Mouse (Mus musculus) left cerebral cortex, postnatal 25 days (tissue): ENCODE data around the gene Cebpa. TPM values are rescaled to one million over a fixed set of nuclear protein-coding genes. Genes with fewer than 3 reads are reported as not detected.

Experiments
- DNase-seq, 2 experiments: peaks; one replicate each; pipeline ENCODE4 v3.0.0; 2022; ENCODE audit warnings: low spot score in 2 of 2, mixed read lengths in 1 of 2
- intact Hi-C: fragments of 180-260 bp; cut with DNase I; formaldehyde crosslinking; loops from one replicate; pipeline ENCODE4 v1.15.1; 2025
- total RNA-seq, 2 experiments: library from RNA; stranded (reverse); gene quantifications; 2 replicates each; pipeline ENCODE4 v1.2.3; 2021

Cebpa gene
- total RNA-seq = 10 to 100 TPM in 1 of 2 experiments, 1 to 10 TPM in 1; 8.7 to 10.1 TPM

DNA sequence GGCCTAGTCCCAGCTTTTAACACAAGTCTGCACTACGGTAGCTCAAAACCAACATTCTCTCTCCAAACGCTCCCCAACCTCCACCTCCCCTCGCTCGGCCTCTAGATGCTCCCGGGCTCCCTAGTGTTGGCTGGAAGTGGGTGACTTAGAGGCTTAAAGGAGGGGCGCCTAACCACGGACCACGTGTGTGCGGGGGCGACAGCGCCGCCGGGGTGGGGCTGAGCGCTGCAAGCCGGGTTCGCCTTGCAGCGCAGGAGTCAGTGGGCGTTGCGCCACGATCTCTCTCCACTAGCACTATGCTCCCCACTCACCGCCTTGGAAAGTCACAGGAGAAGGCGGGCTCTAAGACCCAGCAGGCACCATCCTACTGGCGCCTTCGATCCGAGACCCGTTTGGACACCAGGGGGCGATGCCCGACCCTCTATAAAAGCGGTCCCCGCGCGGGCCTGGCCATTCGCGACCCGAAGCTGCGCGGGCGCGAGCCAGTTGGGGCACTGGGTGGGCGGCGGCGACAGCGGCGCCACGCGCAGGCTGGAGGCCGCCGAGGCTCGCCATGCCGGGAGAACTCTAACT, at the start of gene Cebpa:
Gene Cebpa, plus strand, starts transcription at position 453 of the 573 bp plus-strand sequence.
- intact Hi-C loops = loop anchor here (1.0 to 2.0 kb wide), 3 partner anchors 50 to 93 kb away; no protein-coding TSS in a partner anchor
- peak; percentile 91 to 92 for DNase-seq

DNA sequence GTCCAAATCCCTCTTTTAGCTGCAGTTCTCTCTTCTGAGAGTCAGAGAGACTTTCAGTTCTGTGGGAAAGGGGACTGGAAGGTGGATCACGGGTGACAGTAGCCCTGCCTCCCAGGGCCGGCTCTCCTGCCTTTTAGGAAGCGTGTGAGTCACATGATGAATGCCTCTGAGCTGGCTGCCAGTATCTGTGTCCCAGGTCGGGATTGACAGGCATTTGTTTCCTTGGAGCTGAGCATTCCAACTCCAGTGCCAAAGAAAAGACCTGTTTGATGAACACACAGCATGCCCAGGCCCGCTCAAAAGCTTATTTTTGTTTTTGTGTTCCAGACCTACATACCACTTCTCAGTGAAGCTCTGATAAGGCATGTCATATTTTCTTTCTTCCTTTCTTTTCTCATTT, 42.4 kb upstream of the Cebpa start:
- no peak for DNase-seq

GRCm38 (mm10) chr7:35080843-35081338, 38.2 kb upstream of the Cebpa start:
- intact Hi-C loops = no loop called here
- no peak for DNase-seq

More for the DNA sequence above, 42.4 kb upstream of the Cebpa start:
- intact Hi-C loops = no loop called here

GRCm38 (mm10) chr7:35081406-35082104, 37.5 kb upstream of the Cebpa start:
- intact Hi-C loops = no loop called here
- no peak for DNase-seq

DNA sequence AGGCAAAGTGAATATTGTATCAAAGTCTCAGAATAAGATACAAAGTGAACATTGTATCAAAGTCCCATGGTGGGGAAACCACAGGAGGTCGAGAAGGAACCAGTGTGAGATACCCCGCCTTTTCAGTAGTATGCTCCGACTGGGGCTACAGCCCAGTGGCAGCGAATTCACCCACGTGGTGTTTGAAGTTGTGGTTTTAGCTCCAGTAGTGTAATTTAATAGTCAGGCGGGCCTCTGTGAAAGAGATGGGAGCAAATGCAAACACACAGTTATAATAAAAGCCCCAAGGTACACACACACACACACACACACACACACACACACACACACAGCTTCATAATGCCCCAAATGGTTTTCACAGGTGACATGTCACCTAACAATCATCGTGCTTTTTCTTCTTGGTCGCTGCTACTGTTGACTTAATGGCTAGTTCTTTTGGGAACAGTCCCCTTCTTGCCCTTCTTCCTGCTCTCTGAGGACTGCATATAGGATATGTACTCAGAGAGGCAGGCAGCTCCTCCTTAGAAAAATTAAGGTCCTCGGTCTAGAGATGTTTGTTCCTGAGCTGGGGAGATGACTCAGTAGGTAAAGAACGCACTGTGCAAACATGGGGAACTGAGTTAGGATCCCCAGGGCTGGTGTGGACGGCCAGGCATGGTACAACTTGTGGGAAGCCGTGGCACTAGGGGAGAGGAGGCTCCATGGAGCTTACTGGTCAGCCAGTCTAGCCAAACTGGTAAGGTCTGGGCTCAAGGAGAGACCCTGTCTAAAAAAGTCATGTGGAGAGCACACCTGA, 34.3 kb upstream of the Cebpa start:
- intact Hi-C loops = no loop called here
- no peak for DNase-seq

DNA sequence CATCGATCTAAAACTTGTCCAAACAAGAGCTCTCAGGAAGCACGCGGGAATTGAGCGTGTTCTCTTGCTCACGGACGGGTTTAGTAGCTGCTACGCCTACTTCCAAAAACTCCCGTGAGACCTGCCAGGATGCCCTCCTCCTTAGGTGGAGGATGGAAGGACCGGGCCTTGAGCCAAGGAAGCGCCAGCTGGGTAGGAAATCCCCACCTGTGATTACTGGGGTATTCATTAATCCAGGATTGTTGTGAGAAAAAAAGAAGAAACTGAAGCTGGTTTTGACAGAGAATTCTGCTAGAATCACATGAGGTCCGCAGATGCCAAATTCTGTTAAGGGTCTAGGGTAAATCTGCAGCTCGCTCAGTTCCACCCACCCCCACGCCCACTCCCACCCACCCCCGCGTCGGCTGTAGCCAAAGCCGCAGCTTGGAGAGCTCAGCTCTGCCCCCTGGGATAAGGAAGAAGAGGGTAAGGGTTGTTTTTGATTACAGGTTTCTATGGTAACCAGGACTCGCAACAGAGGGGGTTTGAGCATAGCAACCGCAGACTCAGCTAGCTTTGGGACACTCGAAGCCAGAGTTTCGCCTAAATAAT, 32.7 kb upstream of the Cebpa start:
- intact Hi-C loops = no loop called here
- DNase-seq = peak; percentile 34 to 50

- intact Hi-C loops = no loop called here
- DNase-seq = no peak
Observed at GRCm38 (mm10) chr7:35090550-35090949, 28.5 kb upstream of the Cebpa start.

DNA sequence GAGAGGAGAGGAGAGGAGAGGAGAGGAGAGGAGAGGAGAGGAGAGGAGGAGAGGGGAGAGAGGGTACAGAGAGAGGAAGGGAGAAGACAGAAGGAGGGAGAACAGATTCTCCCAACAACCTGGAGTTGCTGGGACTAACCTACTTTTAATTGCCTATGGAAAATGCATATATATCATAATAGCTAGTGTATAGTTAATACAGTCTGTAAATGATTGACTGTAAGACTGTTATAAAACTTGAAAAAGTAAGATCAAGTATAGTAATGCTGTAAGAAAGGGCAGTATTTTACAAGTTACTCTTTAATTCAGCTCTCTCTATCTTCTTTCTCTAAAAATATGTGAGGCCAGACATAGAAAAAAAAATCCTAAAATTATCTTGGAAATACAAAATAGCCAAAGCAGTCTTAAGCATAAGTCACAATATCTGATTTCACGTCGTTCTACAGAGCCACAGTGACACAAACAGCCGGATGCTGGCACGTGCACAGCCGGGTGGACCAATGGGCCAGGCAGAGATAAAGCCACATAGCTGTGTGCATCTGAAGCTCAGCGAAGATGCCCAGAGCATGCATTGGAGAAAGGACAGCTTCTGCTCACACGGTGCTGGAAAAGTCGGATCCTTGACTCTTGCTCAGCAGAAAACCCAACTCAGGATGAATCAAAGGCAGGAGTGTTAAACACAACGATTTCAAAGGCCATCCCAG, 24.0 kb upstream of the Cebpa start:
- intact Hi-C loops = no loop called here
- DNase-seq = no peak

DNA sequence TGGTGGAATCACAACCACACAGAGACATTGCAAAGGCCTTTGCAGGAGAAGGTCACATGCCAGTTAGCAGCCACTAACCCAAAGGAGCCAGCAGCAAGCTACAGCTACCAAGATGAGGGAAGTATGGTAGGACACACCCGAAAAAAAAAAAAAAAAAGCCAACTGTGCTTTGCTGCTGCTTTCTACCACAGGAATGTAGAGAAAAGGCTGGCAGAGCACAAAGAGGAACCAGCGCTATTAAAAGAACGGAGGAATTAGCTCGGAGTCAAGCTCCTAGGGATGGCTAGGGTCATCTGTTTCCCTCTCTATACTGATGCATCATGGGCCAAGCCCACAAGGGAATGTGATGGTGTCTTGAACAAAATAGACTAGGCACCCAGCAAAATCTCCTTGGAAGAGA, 20.3 kb upstream of the Cebpa start:
- intact Hi-C loops = no loop called here
- peak in 1 of 2 experiments; percentile 27 for DNase-seq

DNA sequence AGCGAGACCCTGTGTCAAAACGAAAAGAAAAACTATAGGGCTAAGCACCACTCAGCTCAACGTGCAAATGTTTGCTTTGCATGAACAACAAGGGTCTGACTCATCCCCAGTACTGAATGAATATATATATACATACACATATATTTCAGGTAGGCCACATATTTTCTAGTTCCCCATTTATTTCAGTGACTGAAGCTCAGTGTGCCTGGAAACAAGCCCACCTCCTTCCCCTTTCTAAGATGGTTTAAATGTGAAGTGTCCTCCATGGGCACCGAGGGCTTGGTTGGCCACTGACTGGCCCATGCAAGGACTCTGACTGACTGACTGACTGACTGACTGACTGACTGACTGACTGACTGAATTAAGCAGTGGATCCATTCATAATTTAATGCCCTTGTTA, 19.6 kb upstream of the Cebpa start:
- DNase-seq = no peak
- intact Hi-C loops = no loop called here

GRCm38 (mm10) chr7:35106614-35107013, 12.5 kb upstream of the Cebpa start:
- DNase-seq = no peak
- intact Hi-C loops = no loop called here

GRCm38 (mm10) chr7:35107630-35108029, 11.5 kb upstream of the Cebpa start:
- DNase-seq = no peak
- intact Hi-C loops = no loop called here

DNA sequence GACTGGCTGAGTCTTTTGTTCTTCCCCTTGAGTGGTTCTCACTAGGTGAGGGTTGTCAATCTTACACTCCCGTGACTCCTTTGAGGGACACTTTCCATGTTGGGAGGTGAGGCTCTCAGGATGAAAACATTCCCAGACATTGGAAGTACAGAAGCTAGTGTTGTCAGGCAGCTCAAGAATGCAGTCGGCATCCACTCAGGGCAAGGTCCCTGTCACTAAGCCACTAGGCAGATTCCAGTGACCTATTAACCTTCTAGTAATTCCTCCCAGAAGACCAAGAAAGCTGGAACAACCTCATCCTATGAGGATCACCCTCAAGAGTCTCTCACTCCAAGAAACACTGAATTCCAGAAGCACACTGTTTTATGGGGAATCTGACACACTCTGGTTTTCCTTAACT, 11.0 kb upstream of the Cebpa start:
- no peak for DNase-seq
- intact Hi-C loops = no loop called here

DNA sequence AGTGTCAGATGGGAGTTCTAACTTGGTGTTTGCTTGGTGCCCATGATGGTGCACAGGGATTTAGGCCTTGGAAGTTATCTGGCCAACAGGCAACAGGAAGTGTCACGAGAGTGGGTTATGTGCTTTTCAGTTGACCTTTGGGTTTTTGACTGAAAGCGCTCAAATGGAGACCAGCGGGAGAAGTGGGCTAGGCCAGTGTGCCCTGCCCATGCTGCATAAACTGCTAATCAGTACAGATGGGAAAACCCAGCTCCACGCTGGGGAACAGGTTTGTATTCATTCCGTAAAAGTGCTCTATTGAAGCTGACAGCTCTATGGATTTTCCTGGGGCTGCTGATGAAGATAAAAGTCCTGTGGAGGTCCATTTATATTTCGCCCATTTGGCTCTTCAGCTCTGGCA, 10.4 kb upstream of the Cebpa start:
- no peak for DNase-seq
- intact Hi-C loops = no loop called here

GRCm38 (mm10) chr7:35113136-35113535, 6.0 kb upstream of the Cebpa start:
- DNase-seq = no peak
- intact Hi-C loops = no loop called here

DNA sequence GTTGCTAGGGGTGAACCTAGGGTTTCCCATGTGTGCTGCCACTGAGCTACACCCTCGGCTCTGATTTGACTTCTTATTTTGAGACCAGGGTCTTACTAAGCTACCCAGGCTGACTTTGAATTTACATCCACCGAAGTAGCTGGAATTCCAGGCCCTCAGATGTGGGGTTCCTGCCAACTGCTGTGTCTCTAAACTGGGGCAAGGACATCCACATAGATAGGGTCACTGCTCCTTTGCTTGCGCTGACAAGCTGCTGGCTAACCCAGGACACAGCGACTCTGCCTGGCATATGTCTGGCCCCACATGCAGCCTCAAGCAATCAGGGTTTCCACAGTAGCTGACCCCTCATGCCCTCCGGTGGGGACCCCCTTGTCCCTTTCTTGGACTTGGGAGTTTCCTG, 5.4 kb upstream of the Cebpa start:
- DNase-seq = no peak
- intact Hi-C loops = no loop called here

GRCm38 (mm10) chr7:35116524-35116923, 2.6 kb upstream of the Cebpa start:
- intact Hi-C loops = no loop called here
- no peak for DNase-seq

GRCm38 (mm10) chr7:35117052-35117451, 2.0 kb upstream of the Cebpa start:
- DNase-seq = no peak
- intact Hi-C loops = no loop called here

DNA sequence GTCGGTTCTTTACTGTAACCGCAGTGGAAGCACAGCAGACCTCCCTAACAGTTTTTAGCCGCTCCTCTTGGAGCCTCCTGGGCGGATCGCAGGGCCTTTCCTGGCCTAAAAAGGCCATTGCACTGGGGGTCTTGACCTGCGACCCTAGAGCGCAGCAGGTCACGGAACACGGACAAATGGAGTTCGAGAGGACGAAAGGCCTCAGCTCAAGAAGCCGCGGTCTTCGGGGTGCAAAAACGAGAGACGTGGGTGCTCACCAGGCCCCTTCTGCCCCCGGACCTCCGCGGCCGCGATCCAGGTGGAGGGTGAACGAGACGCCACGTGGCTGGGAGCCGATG, 1.4 kb upstream of the Cebpa start:
- intact Hi-C loops = loop anchor here (1.0 to 2.0 kb wide), 2 partner anchors 63 to 91 kb away; no protein-coding TSS in a partner anchor
- no peak for DNase-seq
